Mouse (Mus musculus) small intestine, adult 2 months (tissue): ENCODE data around the gene Prkci.

Source experiments
- CTCF ChIP-seq: fragments of 200-500 bp; IDR thresholded peaks from 2 replicates; pipeline ENCODE4 v1.5.1; 2012; ENCODE audit warnings: low read depth, mild to moderate bottlenecking, control low read depth, inconsistent platforms, low read length, moderate library complexity, mixed read lengths; ENCODE audit not compliant: insufficient replicate concordance, insufficient read length; ENCODE audit errors: extremely low read depth
- POLR2A ChIP-seq: fragments of 200-500 bp; IDR thresholded peaks from 2 replicates; pipeline ENCODE4 v1.6.1; 2012; ENCODE audit warnings: low read depth, mild to moderate bottlenecking, control low read depth, inconsistent platforms, low read length, moderate library complexity

- TF ChIP-seq POLR2A: no peak
- no peak for TF ChIP-seq CTCF
Measured at GRCm38 (mm10) chr3:31056047-31056650, 60.6 kb downstream of the Prkci start.
